Mouse (Mus musculus): ENCODE measurements at regions not wholly inside any gene's neighbourhood (a gene's known extent, or its start where the extent isn't known, plus 50 kb on each side); places are given as distances from the start of the nearest gene placed in this dataset.

- TF ChIP-seq POLR2A (IDR thresholded peaks at IDR 0.05; ENCODE audit: insufficient read length, low read depth) (no peak), USF1 (IDR thresholded peaks at IDR 0.05; ENCODE audit: low read depth) (no peak), MAX (IDR thresholded peaks at IDR 0.05; ENCODE audit: low read depth) (no peak), CEBPB (IDR thresholded peaks at IDR 0.05; ENCODE audit: insufficient read depth, poor library complexity, severe bottlenecking) (no peak)
Observed at GRCm38 (mm10) chr5:106064366-106064765, 188.0 kb downstream of the Zfp326 start.
